Mouse (Mus musculus): ENCODE measurements around the gene Cntln. TPM values are rescaled to one million over a fixed set of nuclear protein-coding genes. Genes with fewer than 3 reads are reported as not detected.

Gene Cntln
- polyA plus RNA-seq (2017; shearing (Covaris generic)), result 2.3 TPM

DNA sequence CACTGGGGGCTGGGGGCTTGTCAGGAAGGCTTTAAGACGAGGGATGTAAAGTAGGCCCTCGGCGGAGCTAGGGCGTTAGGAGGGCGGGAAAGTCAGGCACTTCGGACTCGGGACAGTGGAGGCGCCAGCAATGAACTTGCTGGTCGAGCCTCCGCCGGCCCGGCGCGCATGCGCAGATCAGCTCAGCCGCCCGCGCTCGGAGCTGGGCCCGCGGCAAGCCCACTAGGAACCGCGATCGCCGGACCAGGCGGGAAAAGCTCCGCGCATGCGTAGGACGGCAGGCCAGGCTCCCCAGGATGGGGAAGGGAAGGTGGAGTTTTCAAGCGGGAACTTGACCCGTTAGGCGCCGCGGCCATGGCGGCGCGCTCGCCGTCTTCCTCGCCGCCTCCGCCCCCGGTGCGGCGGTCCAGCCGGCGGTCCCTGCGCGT lies at the start of gene Cntln:
Gene Cntln (plus strand): TSS at position 199 of the 428 bp plus-strand sequence.

Other genes with a start within 250 kb of the Cntln start
- not detected for gene Bnc2, start 209.0 kb upstream of the Cntln start, polyA plus RNA-seq (2017; shearing (Covaris generic))

All from effector memory CD4-positive, alpha-beta T cell, adult 5 months (primary cell).